Mouse (Mus musculus): ENCODE data around the gene Ajm1.

DNA sequence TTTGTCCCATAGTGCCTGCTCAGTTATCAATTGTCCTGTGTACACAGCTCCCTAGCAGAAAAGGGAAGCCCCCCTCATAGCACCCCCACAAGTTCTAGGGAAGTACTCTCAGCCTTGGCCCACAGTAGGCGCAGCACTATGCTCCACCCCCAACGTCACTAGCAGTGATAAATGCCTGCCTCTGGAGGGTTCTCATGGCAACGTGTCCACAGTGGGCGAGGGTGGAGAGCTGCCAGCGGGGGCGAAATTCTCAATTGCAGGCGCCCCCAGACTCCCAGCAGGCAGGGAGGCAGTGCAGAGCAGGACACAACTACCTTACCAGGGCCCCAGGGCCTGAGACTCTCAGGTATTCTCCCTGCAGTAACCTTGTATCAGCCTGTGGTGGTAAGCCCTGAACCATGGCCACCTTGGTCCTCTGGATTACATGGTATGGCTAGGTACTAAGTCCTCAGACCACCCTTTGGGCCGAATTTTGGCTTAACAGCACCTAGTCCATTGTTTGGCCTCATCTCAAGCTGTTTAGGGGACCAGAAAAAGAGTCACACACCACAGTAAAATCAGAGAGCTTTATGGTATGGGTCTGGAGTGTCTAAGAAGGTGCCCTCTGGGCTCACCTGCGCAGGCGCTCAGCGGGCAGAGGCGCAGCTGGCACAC, 1.0 kb upstream of the Ajm1 start:
- TF ChIP-seq POLR2A (IDR thresholded peaks at IDR 0.05; ENCODE audit: extremely low read depth, insufficient read depth, low read length), result no peak
- no peak for TF ChIP-seq CTCF (IDR thresholded peaks at IDR 0.05; ENCODE audit: low read depth, low read length)

Data from liver, adult 2 months (tissue).